34 mouse cellular contexts compared by ENCODE assay signal in genomic region chr4:55973706-55974105, GRCm38 (mm10).
"Had no signal": no experiment of that assay in that cellular context is flagged by ENCODE, and none has a peak within 500 bp of the region (broad histone marks: within the 10 kb centered on the region; RNA-seq: fewer than 3 reads in every experiment).

No protein-coding gene starts in this region.

- H3K4me1 ChIP-seq: hindbrain, embryonic 10.5 days; hindbrain, embryonic 12.5 days; hindbrain, embryonic 13.5 days; hindbrain, embryonic 15.5 days; intestine, embryonic 15.5 days; kidney, embryonic 15.5 days had no signal

- ATAC-seq: hindbrain, embryonic 16.5 days; hindbrain, postnatal 0 days; inflammation-experienced regulatory T-cells, adult 6 months; intestine, embryonic 15.5 days; intestine, embryonic 16.5 days; intestine, postnatal 0 days had no signal

- H3K27me3 ChIP-seq: heart, embryonic 12.5 days; heart, embryonic 13.5 days; heart, embryonic 15.5 days; hindbrain, embryonic 12.5 days; hindbrain, embryonic 13.5 days; hindbrain, embryonic 15.5 days; intestine, embryonic 15.5 days; kidney, embryonic 15.5 days had no signal

- H3K4me3 ChIP-seq: heart, embryonic 12.5 days; heart, embryonic 13.5 days; heart, embryonic 15.5 days; hindbrain, embryonic 10.5 days; hindbrain, embryonic 12.5 days; hindbrain, embryonic 13.5 days; hindbrain, embryonic 15.5 days; intestine, embryonic 15.5 days; kidney, embryonic 15.5 days; layer of hippocampus, adult 2 months; left cerebral cortex, adult 2 months had no signal

- H3K9me3 ChIP-seq: heart, embryonic 12.5 days; heart, embryonic 13.5 days; heart, embryonic 15.5 days; hindbrain, embryonic 10.5 days; hindbrain, embryonic 12.5 days; hindbrain, embryonic 13.5 days; hindbrain, embryonic 15.5 days; intestine, embryonic 15.5 days; kidney, embryonic 15.5 days had no signal

- H3K36me3 ChIP-seq: heart, embryonic 12.5 days; heart, embryonic 13.5 days; heart, embryonic 15.5 days; hindbrain, embryonic 10.5 days; hindbrain, embryonic 12.5 days; hindbrain, embryonic 13.5 days; hindbrain, embryonic 15.5 days; intestine, embryonic 15.5 days; kidney, embryonic 15.5 days had no signal

- H3K27ac ChIP-seq: heart, embryonic 13.5 days; heart, embryonic 15.5 days; hindbrain, embryonic 10.5 days; hindbrain, embryonic 12.5 days; hindbrain, embryonic 13.5 days; hindbrain, embryonic 14.5 days; hindbrain, embryonic 15.5 days; hindbrain, postnatal 0 days; intestine, embryonic 15.5 days; kidney, embryonic 15.5 days; kidney, postnatal 0 days; layer of hippocampus, adult 2 months; left cerebral cortex, adult 2 months had no signal

- H3K9ac ChIP-seq: heart, embryonic 12.5 days; heart, embryonic 13.5 days; heart, embryonic 15.5 days; hindbrain, embryonic 12.5 days; hindbrain, embryonic 13.5 days; hindbrain, embryonic 14.5 days; hindbrain, embryonic 15.5 days; intestine, embryonic 15.5 days; kidney, embryonic 15.5 days had no signal

- DNase-seq: heart, postnatal 10 days; heart, postnatal 14 days; heart, postnatal 36 days; heart, postnatal 4 days; kidney, adult 11 months; kidney, adult 18-20 months; kidney, adult 2 months; kidney, adult 8-10 months; kidney, adult 9 months; kidney, postnatal 10 days; kidney, postnatal 14 days; kidney, postnatal 36 days; kidney, postnatal 4 days; layer of hippocampus, adult 9-11 months; layer of hippocampus, postnatal 36 days had no signal

- H3K4me2 ChIP-seq: heart, embryonic 11.5 days; heart, embryonic 12.5 days; heart, embryonic 13.5 days; heart, embryonic 15.5 days; hindbrain, embryonic 12.5 days; hindbrain, embryonic 13.5 days; hindbrain, embryonic 14.5 days; hindbrain, embryonic 15.5 days; intestine, embryonic 15.5 days; kidney, embryonic 15.5 days had no signal
